Mouse (Mus musculus) layer of hippocampus, adult 9-11 months (tissue): ENCODE results near the gene Myadml2.
A peak's percentile ranks its signal among the peaks of the same experiment; 100 is the strongest.

Source experiments
- DNase-seq: peaks from one replicate; pipeline ENCODE4 v3.0.0; 2022

Gene Myadml2

DNA sequence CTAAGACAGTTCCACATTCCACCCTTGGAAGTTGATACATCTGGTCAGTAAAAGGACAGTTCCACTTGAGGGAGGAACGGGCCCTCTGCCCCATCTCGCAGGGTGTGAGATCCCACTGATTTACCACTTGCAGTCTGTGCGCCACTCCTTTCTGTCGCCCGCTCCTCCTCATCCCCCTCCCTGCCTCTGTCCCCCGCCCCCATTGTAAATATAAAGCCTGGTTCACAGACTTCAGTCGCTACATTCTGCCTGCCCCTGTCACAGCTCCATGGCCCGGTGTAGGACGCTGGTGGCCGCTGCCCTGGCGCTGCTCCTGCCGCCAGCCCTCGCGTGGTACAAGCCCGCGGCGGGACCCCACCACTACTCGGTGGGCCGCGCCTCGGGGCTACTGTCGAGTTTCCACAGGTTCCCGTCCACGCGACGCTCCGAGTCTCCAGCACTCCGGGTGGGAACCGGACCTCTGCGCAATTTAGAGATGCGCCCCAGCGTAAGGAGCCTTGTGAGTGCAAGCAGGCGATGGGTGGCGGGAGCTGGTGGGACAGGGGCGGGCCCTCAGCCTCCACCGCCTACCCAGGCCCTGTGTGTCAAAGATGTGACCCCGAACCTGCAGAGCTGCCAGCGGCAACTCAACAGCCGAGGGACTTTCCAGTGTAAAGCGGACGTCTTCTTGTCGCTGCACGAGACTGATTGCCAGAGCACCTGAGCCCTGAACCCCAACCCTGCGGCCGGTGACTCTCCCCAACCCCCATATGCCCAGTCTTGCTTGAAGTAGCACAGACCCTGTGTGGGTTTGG is 39.5 kb downstream of the Myadml2 start, which contains the start of gene Npb:
Npb (plus strand) TSS at position 237 of the 794 bp plus-strand sequence.
- DNase-seq, result no peak

DNA sequence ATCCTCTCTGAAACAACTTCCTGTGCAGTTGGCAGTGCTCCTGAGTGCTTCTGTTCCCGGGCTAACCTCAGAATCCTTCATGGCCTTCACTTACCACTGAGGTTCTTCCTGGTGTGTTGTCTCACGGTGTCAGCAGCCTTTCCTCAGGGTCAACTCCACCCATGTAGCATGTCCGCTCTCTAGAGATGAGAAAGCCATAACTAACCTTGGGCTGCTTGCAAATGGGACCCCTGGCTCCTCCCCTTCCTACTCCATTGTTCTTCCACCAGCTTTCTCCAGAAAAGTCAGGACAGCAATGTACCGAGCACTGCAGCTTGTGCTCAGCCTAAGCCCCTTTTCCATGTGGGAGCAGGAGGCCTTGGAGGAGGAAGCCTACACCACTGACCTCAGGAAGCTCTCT is 41.2 kb downstream of the Myadml2 start:
- no peak for DNase-seq

DNA sequence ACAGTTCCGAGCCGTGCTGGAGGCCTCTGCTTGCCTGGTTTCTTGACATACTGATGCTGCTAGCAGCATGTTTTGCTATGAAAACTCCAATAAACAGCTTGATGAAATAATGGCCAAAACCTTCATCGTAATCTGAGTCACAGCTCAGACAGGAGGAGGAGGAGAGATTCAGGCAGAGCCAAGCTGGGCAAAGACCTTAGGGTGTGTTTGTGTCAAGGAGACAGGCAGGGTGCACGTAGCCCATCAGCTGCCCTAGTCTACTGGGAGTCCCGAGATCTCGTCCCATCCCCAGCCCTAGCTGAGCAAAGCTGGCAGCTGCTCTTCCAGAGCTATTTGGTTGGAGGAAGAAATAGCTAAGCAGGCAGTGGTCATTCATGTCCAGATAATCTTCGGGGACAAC is 42.3 kb downstream of the Myadml2 start:
- no peak for DNase-seq

DNA sequence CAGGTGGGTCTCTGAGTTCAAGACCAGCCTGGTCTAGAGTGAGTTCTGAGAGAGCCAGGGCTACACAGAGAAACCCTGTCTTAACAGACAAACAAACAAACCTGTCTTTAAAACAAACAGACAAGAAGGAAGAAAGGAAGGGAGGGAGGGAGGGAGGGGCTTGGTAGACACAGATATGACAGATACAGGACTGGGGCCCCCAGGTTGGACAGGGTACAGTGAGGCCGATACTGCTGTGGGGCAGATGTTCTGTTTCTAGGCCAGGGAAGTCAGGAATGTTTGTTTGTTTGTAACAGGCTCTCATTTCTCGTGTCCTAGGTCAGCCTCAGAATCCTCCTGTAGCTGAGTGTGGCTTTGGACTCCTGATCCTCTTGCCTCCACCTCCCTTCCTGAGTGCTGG is 44.4 kb downstream of the Myadml2 start:
- no peak for DNase-seq

DNA sequence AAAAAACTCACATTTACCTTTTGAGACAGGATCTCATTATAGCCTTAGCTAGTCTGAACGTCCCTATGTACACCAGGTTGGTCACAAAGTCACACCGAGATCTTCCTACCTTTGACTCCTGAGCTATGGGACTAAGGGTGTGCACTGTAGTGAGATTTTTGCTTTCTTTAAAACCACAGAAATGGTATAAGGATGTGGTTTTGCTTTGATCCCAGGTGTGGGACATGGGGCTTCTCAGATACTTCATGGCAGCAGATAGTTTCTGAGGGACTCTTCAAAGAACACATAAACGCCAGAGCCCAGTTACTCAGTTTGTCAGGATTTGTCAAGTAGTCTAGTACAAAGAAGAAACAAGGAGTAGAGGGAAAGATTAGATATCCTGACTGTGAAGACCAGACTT is 47.2 kb downstream of the Myadml2 start:
- no peak for DNase-seq

DNA sequence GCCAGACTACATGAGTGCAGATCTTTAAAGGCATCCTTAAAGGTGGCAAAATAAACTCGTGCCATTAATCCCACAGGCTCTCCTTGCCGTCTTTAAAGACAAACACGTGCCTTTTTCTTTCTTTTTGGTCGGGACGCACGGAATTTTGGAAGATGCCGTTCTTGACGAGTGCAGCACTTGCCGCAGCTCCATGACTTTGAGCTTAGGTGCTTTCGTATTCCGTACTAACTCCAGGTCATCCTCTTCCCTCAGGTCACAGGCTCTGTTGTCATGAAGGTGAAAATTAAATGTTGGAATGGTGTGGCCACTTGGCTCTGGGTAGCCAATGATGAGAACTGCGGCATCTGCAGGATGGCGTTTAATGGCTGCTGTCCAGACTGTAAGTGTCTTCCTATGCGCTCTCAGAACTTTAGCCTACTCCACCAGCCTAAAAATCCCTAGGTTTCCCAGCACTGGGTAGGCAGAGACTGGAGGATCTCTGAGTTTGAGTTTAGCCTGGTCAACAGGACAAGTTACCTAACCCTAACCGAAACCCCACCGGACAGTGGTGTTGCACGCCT is 48.9 kb downstream of the Myadml2 start:
- DNase-seq, result no peak

DNA sequence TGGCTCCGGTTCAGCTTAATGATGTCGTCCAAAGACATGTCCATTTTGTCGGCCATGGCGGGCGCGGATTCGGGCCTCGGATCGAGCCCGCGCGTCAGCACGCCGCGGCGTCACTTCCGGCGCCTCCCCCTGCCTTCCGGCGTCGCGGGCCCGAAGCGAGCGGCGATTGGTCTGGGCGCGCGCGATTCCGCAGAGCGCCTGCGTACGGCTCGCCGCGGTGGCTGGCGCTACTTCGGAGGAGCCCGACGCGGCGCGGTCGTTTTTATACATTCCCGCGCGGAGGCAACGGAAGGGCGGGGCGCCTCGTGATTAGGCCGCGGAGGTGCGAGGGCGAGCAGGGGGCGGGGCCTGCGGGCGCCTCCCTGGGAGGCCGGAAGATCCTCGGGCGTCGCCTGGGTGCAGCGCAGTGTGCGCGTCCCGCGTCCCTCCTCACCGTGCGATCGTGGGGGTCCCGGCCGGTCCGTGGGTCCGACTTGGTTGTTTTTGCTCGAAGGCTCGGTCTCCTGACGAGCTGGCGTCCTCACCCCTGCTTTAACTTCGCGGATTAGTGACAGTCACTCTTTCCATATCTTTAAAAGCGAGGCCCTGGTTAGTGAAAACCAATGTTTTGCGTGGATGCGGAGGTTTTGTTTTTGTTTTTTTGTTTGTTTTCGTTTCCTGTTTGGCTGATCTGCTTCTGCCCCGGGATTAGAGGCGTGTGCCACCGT is 49.5 kb downstream of the Myadml2 start, which contains the start of the genes Alyref and Anapc11:
Alyref (minus strand) TSS at position 83 of the 707 bp plus-strand sequence.
Anapc11 (plus strand) TSS at position 139 of the 707 bp plus-strand sequence.
- peak; percentile 94 for DNase-seq

DNA sequence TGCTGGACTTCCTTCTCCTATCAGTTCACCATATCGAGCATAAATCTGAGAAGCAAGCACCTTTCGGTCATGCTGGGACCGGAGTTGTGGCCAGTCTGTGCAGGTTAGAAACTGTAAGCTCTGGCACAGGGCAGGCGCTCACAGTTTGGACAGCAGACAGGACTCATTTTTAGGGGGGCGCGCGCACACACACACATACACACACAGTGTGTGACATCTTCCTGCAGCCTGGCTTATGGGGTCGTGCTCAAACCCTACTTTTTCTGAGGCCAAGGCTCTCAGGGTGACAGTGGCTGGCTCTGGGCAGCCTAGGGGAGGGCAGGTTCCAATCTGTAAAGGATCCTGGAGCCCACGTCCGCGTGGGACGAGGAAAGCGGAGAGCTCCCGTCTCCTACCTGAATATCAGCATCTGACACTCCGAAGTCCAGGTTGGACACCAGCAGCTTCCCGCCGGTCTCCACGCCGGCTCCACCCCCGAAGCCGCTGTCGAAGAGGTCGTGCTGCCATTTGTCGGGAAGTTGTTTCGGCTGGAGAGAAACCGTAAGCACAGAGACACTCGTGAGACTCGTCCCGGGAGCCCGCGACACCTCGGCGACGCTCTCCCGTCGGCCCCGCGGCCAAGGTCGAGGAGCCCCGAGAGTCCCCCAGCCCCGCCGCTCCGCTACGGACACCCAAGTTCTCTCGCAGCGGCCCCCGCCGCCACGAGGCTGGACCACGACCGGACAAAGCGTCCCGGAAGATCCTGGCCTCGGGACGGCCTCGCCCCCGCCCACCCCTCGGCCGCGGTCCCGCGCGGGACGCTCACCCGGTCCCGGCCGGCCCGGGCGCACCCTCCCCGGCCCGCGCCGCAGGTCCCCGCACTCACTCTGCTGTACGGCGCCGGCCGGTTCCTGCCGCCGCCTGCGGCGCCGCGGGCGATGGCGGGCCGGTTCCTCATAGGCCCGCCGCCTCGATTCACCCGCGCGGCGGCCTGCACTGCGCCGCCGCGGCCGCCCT is 50.4 kb downstream of the Myadml2 start:
- no peak for DNase-seq
